Comparison of ENCODE assay signal across 21 mouse cellular contexts in the genomic region with DNA sequence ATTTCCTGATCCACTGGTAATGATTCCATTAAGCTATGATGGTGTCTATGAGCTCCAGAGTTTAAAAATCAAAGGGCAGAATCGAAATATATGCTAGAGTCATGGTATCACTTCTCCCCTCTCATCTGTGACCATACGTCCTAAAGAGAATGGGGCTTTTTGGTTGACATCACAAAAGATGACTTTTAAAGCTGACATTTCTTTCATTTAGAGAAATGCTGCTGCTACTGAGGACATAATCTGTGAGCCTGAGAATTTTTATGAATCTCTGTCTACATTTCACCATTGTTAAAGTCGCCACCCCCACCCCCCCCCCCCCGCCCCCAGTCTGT.
DNase-seq lines count a peak whose midpoint lies in the region; ATAC-seq and TF ChIP-seq lines count a peak whose summit lies in the region.
"Had no signal": no experiment of that assay in that cellular context is flagged by ENCODE, and none has a peak within 500 bp of the region (broad histone marks: within the 10 kb centered on the region; RNA-seq: fewer than 3 reads in every experiment).

No protein-coding gene starts in this region.

- no peak for TF ChIP-seq POLR2A in lung, adult 2 months (IDR thresholded peaks at IDR 0.05; ENCODE audit: borderline replicate concordance, extremely low read depth, low read depth, low read length)

- H3K4me1 ChIP-seq in neural tube, embryonic 12.5 days = no peaks in the 10 kb centered on the region
- H3K4me1 ChIP-seq in neural tube, embryonic 13.5 days (replicated peaks) = peaks cover 11% of the 10 kb centered on the region
- no peaks in the 10 kb centered on the region for H3K4me1 ChIP-seq in lung, adult 2 months (ENCODE audit: control insufficient read depth, insufficient read depth, low read length)
- H3K4me1 ChIP-seq: embryonic facial prominence, embryonic 13.5 days; forebrain, embryonic 12.5 days; heart, embryonic 15.5 days had no signal

- no peaks in the 10 kb centered on the region for H3K36me3 ChIP-seq in neural tube, embryonic 12.5 days
- H3K36me3 ChIP-seq in neural tube, embryonic 13.5 days = no peaks in the 10 kb centered on the region
- H3K36me3 ChIP-seq: embryonic facial prominence, embryonic 13.5 days; forebrain, embryonic 12.5 days; heart, embryonic 15.5 days had no signal

- no peak for DNase-seq in neural tube, embryonic 10.5 days (ENCODE audit: extremely low spot score, low spot score)
- no peak for DNase-seq in left cerebral cortex, adult 8-10 months (ENCODE audit: low spot score in 2 of 2)
- no peak for DNase-seq in urinary bladder, postnatal 4 days (ENCODE audit: low spot score in 2 of 2)
- no peak for DNase-seq in lung, adult 2 months
- DNase-seq: adrenal gland, adult 8-10 months; adrenal gland, postnatal 36 days; cerebellum, adult 11 months; cerebellum, adult 8-10 months; cerebellum, postnatal 36 days; gastrocnemius, postnatal 10 days; heart, adult 2 months; heart, postnatal 14 days had no signal

- H3K27me3 ChIP-seq in neural tube, embryonic 12.5 days (replicated peaks) = no peaks in the 10 kb centered on the region
- no peaks in the 10 kb centered on the region for H3K27me3 ChIP-seq in neural tube, embryonic 13.5 days
- H3K27me3 ChIP-seq: embryonic facial prominence, embryonic 13.5 days; forebrain, embryonic 12.5 days; heart, embryonic 15.5 days had no signal

- no peak overlapping the region for H3K4me2 ChIP-seq in neural tube, embryonic 12.5 days (replicated peaks)
- H3K4me2 ChIP-seq in neural tube, embryonic 13.5 days = no peak overlapping the region
- H3K4me2 ChIP-seq: embryonic facial prominence, embryonic 13.5 days; forebrain, embryonic 12.5 days; heart, embryonic 11.5 days; heart, embryonic 15.5 days had no signal

- 55% methylated on average over 4 of the region's 4 CpGs for WGBS in neural tube, embryonic 12.5 days
- 48% methylated on average over 4 of the region's 4 CpGs for WGBS in neural tube, embryonic 13.5 days
- WGBS in lung, adult 2 months = 77% methylated on average over 4 of the region's 4 CpGs

- no peak overlapping the region for H3K9ac ChIP-seq in neural tube, embryonic 12.5 days
- no peak overlapping the region for H3K9ac ChIP-seq in neural tube, embryonic 13.5 days
- H3K9ac ChIP-seq: embryonic facial prominence, embryonic 13.5 days; forebrain, embryonic 12.5 days; heart, embryonic 15.5 days had no signal

- ATAC-seq in neural tube, embryonic 12.5 days (ENCODE audit: low FRiP score, low read depth) = peak; percentile 58; the same call in 1 of the 2 replicates
- ATAC-seq in granulocyte monocyte progenitor cell, adult 5-6 weeks (replicated peaks; ENCODE audit: poor library complexity, severe bottlenecking) = peak; percentile 23; the same call in 1 of the 2 replicates
- ATAC-seq in neural tube, embryonic 13.5 days (ENCODE audit: low read depth) = no peak
- ATAC-seq: forebrain, embryonic 16.5 days; hindbrain, embryonic 16.5 days had no signal

- H3K4me3 ChIP-seq in neural tube, embryonic 12.5 days = no peak overlapping the region
- no peak overlapping the region for H3K4me3 ChIP-seq in neural tube, embryonic 13.5 days
- H3K4me3 ChIP-seq in lung, adult 2 months (replicated peaks; ENCODE audit: extremely low read depth, low read depth, low read length) = no peak overlapping the region
- H3K4me3 ChIP-seq: embryonic facial prominence, embryonic 13.5 days; forebrain, embryonic 12.5 days; heart, adult 2 months; heart, embryonic 15.5 days had no signal

- no peaks in the 10 kb centered on the region for H3K9me3 ChIP-seq in neural tube, embryonic 12.5 days
- no peaks in the 10 kb centered on the region for H3K9me3 ChIP-seq in neural tube, embryonic 13.5 days
- H3K9me3 ChIP-seq: embryonic facial prominence, embryonic 13.5 days; forebrain, embryonic 12.5 days; heart, embryonic 15.5 days had no signal

- no peak overlapping the region for H3K27ac ChIP-seq in neural tube, embryonic 12.5 days
- peak overlapping the region; percentile 56; the same call in 1 of the 2 replicates for H3K27ac ChIP-seq in neural tube, embryonic 13.5 days (replicated peaks)
- H3K27ac ChIP-seq: embryonic facial prominence, embryonic 13.5 days; forebrain, embryonic 12.5 days; heart, adult 2 months; heart, embryonic 15.5 days had no signal

- no peak for TF ChIP-seq CTCF in lung, adult 2 months (IDR thresholded peaks at IDR 0.05; ENCODE audit: insufficient read depth, low read length)
